Mouse (Mus musculus) ES-Bruce4 (cell line): ENCODE data around the gene Fcgr4.

ENCODE experiments used
- CTCF ChIP-seq: IDR thresholded peaks from one replicate; pipeline ENCODE4 v1.8.1; 2011; ENCODE audit warnings: low read depth, low read length
- POLR2A ChIP-seq: IDR thresholded peaks from one replicate; pipeline ENCODE4 v1.8.1; 2011; ENCODE audit warnings: low read length; ENCODE audit not compliant: insufficient read depth

DNA sequence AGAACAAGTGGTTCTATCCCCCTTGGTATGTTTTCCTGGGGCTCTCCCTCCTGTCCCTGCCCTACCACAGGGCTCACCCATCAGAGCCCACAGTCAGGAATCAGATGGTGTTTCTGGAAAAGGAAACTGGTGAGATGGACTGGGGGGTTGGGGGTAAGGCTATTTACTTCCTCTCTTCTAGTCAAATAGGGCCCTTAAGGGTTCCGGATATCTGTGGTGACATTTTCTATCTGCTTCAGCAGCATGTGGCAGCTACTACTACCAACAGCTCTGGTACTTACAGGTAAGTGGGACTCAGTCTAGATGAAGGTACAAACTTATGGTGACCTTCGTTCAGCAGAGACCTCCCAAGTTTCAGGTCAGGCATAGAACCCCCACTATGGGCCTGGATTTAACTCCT is at the start of gene Fcgr4:
- no peak for TF ChIP-seq POLR2A
- TF ChIP-seq CTCF = no peak
